Mouse (Mus musculus): ENCODE data around the gene Stoml3. TPM values are rescaled to one million over a fixed set of nuclear protein-coding genes. Genes with fewer than 3 reads are reported as not detected.

Gene Stoml3
- polyA plus RNA-seq (2012; rRNA removed): 0.05 and 0.09 TPM in 2 replicates

GRCm38 (mm10) chr3:53488353-53488752 is at the start of gene Stoml3:
Stoml3 (plus strand) TSS chr3:53488653.

GRCm38 (mm10) chr3:53463046-53463764 is 25.2 kb upstream of the Stoml3 start, which contains the start of the genes Nhlrc3 and Proser1:
Nhlrc3 (minus strand) TSS chr3:53463332.
Proser1 (plus strand) TSS chr3:53463666.

Other genes with a start within 250 kb of the Stoml3 start
- gene Nhlrc3, start 25.3 kb upstream of the Stoml3 start, polyA plus RNA-seq (2012; rRNA removed): 9.7 and 11.4 TPM in 2 replicates
- 18.5 and 23.5 TPM in 2 replicates for gene Proser1, start 25.0 kb upstream of the Stoml3 start, polyA plus RNA-seq (2012; rRNA removed)
- 2.6 and 4.9 TPM in 2 replicates for gene Frem2, start 168.7 kb downstream of the Stoml3 start, polyA plus RNA-seq (2012; rRNA removed)

All from central nervous system, embryonic 14 days (tissue).